In the genomic region with DNA sequence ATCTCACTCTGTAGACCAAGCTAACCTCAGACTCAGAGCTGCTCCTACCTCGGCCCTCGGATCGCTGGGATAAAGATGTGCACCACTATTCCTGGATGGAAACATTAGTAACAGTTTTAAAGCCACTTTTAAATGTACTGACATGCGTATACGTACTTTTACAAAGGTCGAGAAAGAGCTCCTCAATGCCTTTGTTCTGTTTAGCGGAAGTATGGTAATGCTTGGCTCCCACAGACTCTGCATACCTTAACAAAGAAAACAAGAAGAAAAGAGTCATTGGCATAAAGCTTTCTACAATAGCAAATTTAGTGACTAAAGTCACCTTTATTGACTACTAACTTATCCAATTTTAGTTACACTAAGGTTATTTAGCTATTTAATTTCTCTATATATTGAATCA, we compare ENCODE assay signal across 23 mouse cellular contexts. TPM values are rescaled to one million over a fixed set of nuclear protein-coding genes. Genes with fewer than 3 reads are reported as not detected.
DNase-seq lines count a peak whose midpoint lies in the region; ATAC-seq lines count a peak whose summit lies in the region.
"Had no signal": no experiment of that assay in that cellular context is flagged by ENCODE, and none has a peak within 500 bp of the region (broad histone marks: within the 10 kb centered on the region; RNA-seq: fewer than 3 reads in every experiment).

No protein-coding gene starts in this region.

- H3K36me3 ChIP-seq in midbrain, embryonic 11.5 days (ENCODE audit: control insufficient read depth, insufficient read depth, low read length), result peaks cover 10% of the 10 kb centered on the region; the same call in 1 of the 2 replicates
- H3K36me3 ChIP-seq in midbrain, embryonic 15.5 days (replicated peaks), result peaks cover 28% of the 10 kb centered on the region
- peaks cover 78% of the 10 kb centered on the region for H3K36me3 ChIP-seq in embryonic facial prominence, embryonic 10.5 days (replicated peaks)

- H3K27me3 ChIP-seq in midbrain, embryonic 11.5 days (ENCODE audit: control insufficient read depth, insufficient read depth, low read length), result no peaks in the 10 kb centered on the region
- H3K27me3 ChIP-seq in midbrain, embryonic 15.5 days (replicated peaks), result no peaks in the 10 kb centered on the region
- no peaks in the 10 kb centered on the region for H3K27me3 ChIP-seq in embryonic facial prominence, embryonic 10.5 days (replicated peaks; ENCODE audit: low read depth, poor library complexity, severe bottlenecking)
- H3K27me3 ChIP-seq: embryonic facial prominence, embryonic 13.5 days; embryonic facial prominence, embryonic 15.5 days; forebrain, embryonic 12.5 days; Patski had no signal

- no peak overlapping the region for H3K9ac ChIP-seq in midbrain, embryonic 11.5 days (ENCODE audit: low read length)
- H3K9ac ChIP-seq in midbrain, embryonic 15.5 days, result no peak overlapping the region
- H3K9ac ChIP-seq: embryonic facial prominence, embryonic 13.5 days; embryonic facial prominence, embryonic 15.5 days; forebrain, embryonic 12.5 days had no signal

- H3K27ac ChIP-seq in midbrain, embryonic 11.5 days (ENCODE audit: low read depth, low read length), result no peak overlapping the region
- H3K27ac ChIP-seq in midbrain, embryonic 15.5 days, result no peak overlapping the region
- no peak overlapping the region for H3K27ac ChIP-seq in embryonic facial prominence, embryonic 10.5 days (replicated peaks)
- H3K27ac ChIP-seq: embryonic facial prominence, embryonic 13.5 days; embryonic facial prominence, embryonic 15.5 days; forebrain, embryonic 10.5 days; forebrain, embryonic 12.5 days had no signal

- H3K4me3 ChIP-seq in midbrain, embryonic 11.5 days (ENCODE audit: low read depth, low read length), result no peak overlapping the region
- H3K4me3 ChIP-seq in midbrain, embryonic 15.5 days, result no peak overlapping the region
- H3K4me3 ChIP-seq in embryonic facial prominence, embryonic 10.5 days, result no peak overlapping the region
- H3K4me3 ChIP-seq: embryonic facial prominence, embryonic 13.5 days; embryonic facial prominence, embryonic 15.5 days; erythroblast, embryonic 14.5 days; forebrain, embryonic 10.5 days; forebrain, embryonic 12.5 days had no signal

- H3K4me1 ChIP-seq in midbrain, embryonic 11.5 days (ENCODE audit: control insufficient read depth, insufficient read depth, low read length), result no peaks in the 10 kb centered on the region
- H3K4me1 ChIP-seq in midbrain, embryonic 15.5 days, result no peaks in the 10 kb centered on the region
- H3K4me1 ChIP-seq in embryonic facial prominence, embryonic 10.5 days, result no peaks in the 10 kb centered on the region
- H3K4me1 ChIP-seq: embryonic facial prominence, embryonic 13.5 days; embryonic facial prominence, embryonic 15.5 days; forebrain, embryonic 10.5 days; forebrain, embryonic 12.5 days had no signal

- peak; percentile 72 for DNase-seq in midbrain, embryonic 11.5 days (ENCODE audit: low spot score, missing footprints)
- DNase-seq in R1 (ENCODE audit: low read depth, low spot score), result peak; percentile 67
- DNase-seq in cerebellum, postnatal 25 days, result no peak
- DNase-seq in embryonic facial prominence, embryonic 10.5 days (ENCODE audit: low spot score), result no peak
- DNase-seq: adrenal gland, adult 8-10 months; adrenal gland, postnatal 14 days; adrenal gland, postnatal 36 days; cerebellum, adult 11 months; cerebellum, adult 18-20 months; cerebellum, adult 8-10 months; cerebellum, adult 9-11 months; cerebellum, postnatal 14 days had no signal

- no peak for ATAC-seq in midbrain, embryonic 11.5 days (ENCODE audit: low FRiP score)
- ATAC-seq in midbrain, embryonic 15.5 days (replicated peaks), result no peak
- ATAC-seq: activated CD4-positive, CD25-positive, alpha-beta regulatory T cell, adult 4 months; forebrain, embryonic 14.5 days; forebrain, embryonic 16.5 days; Patski had no signal

- WGBS in midbrain, embryonic 11.5 days, result 87% methylated on average over 7 of the region's 7 CpGs
- WGBS in midbrain, embryonic 15.5 days, result 78% methylated on average over 7 of the region's 7 CpGs
- 95% methylated on average over 7 of the region's 7 CpGs for WGBS in embryonic facial prominence, embryonic 10.5 days

- no peak overlapping the region for H3K4me2 ChIP-seq in midbrain, embryonic 11.5 days
- H3K4me2 ChIP-seq in midbrain, embryonic 15.5 days, result no peak overlapping the region
- H3K4me2 ChIP-seq: embryonic facial prominence, embryonic 13.5 days; embryonic facial prominence, embryonic 15.5 days; forebrain, embryonic 12.5 days had no signal

- H3K9me3 ChIP-seq in midbrain, embryonic 11.5 days (ENCODE audit: control insufficient read depth, low read length), result no peaks in the 10 kb centered on the region
- no peaks in the 10 kb centered on the region for H3K9me3 ChIP-seq in midbrain, embryonic 15.5 days
- no peaks in the 10 kb centered on the region for H3K9me3 ChIP-seq in embryonic facial prominence, embryonic 10.5 days
- H3K9me3 ChIP-seq: embryonic facial prominence, embryonic 13.5 days; embryonic facial prominence, embryonic 15.5 days; forebrain, embryonic 10.5 days; forebrain, embryonic 12.5 days; G1E had no signal

RNA-seq across cellular contexts. Expression of gene Rab21, which starts 20.7 kb away (rescaled TPM):
- 9.7 and 9.8 TPM in 2 replicates for polyA plus RNA-seq in midbrain, embryonic 11.5 days (2014; fragmentation: Nextera tagmentation; extraction: Ambion mirVana)
- 8.7 and 11.9 TPM in 2 replicates for polyA plus RNA-seq in midbrain, embryonic 15.5 days (2015; fragmentation: Nextera tagmentation; extraction: Ambion mirVana)
- 2.6 and 2.9 TPM in 2 replicates for polyA plus RNA-seq in embryonic facial prominence, embryonic 10.5 days (2016; fragmentation: Nextera tagmentation; extraction: Ambion mirVana)

RNA-seq across cellular contexts. Expression of gene Tbc1d15, which starts 43.4 kb away (rescaled TPM):
- 49.9 and 52.5 TPM in 2 replicates for polyA plus RNA-seq in midbrain, embryonic 11.5 days (2014; fragmentation: Nextera tagmentation; extraction: Ambion mirVana)
- 33.4 and 34.7 TPM in 2 replicates for polyA plus RNA-seq in midbrain, embryonic 15.5 days (2015; fragmentation: Nextera tagmentation; extraction: Ambion mirVana)
- 52.3 and 57.8 TPM in 2 replicates for polyA plus RNA-seq in embryonic facial prominence, embryonic 10.5 days (2016; fragmentation: Nextera tagmentation; extraction: Ambion mirVana)

Comparison
In these comparisons a context has a peak if more than half of its experiments do, and no peak if none do; other contexts are left out.
1. DNase-seq: peak in midbrain, embryonic 11.5 days (single experiment) and R1 (single experiment); none in cerebellum, postnatal 25 days (0 of 2) and embryonic facial prominence, embryonic 10.5 days (single experiment).